Mouse (Mus musculus): ENCODE measurements around the gene Nek6. TPM values are rescaled to one million over a fixed set of nuclear protein-coding genes. Genes with fewer than 3 reads are reported as not detected.

Gene Nek6
- polyA plus RNA-seq, 1 experiment, result 27.6 TPM

DNA sequence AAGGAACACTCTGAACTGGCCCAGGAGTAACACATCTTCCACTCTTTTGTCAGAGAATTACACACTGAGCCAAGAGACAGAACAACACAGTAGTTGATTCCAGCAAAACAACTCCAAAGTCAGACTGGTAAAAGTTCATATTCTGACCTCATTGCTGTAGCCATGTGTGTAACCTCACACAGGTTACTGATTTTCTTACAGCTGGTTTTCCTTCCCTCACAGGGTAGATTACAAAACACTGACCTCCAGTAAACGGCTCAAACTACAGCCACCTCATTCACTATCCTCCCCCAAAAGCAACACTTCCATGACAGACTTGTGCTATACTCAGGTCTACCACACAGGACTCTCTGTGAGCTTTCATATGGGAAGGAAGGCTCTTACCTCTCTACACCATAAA is 96.3 kb downstream of the Nek6 start:
- DNase-seq, result no peak
- no peak overlapping the region for H3K4me3 ChIP-seq (replicated peaks; ENCODE audit: extremely low read depth, low read depth, low read length)
- no peaks in the 10 kb centered on the region; the same call in 1 of the 2 replicates for H3K4me1 ChIP-seq (ENCODE audit: control insufficient read depth, insufficient read depth, low read length)
- TF ChIP-seq CTCF (IDR thresholded peaks at IDR 0.05; ENCODE audit: insufficient read depth, low read length) (no peak), POLR2A (IDR thresholded peaks at IDR 0.05; ENCODE audit: borderline replicate concordance, extremely low read depth, low read depth, low read length) (no peak)
- WGBS, result 67% methylated on average over 1 of the region's 1 CpGs

DNA sequence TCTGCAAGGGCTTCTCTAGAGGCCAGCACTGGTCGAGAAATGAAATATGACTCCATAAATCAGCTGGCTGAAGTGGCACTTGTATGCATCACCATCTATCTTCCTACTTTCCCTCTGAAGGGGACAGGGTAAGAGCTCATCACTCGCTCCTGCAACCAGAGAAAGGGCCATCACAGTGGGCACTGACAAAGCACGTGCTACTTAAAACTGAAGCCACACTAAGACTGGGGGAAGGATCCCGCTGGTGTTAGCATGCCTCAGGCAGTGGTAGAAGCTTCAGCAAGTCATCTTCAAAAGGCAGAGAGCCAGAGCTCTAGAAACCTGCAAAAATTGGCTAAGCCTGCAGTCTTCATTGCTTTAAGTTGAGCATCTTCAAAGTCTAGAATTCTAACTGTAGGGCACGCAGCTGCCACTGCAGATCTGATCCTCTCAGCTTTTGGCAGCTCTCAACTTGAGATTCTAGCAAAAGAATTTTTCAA is 97.4 kb downstream of the Nek6 start:
- 63% methylated on average over 5 of the region's 5 CpGs for WGBS
- Histone ChIP-seq H3K4me3 (replicated peaks; ENCODE audit: extremely low read depth, low read depth, low read length) (no peak overlapping the region), H3K4me1 (ENCODE audit: control insufficient read depth, insufficient read depth, low read length) (no peaks in the 10 kb centered on the region; the same call in 1 of the 2 replicates)
- TF ChIP-seq CTCF (IDR thresholded peaks at IDR 0.05; ENCODE audit: insufficient read depth, low read length) (no peak), POLR2A (IDR thresholded peaks at IDR 0.05; ENCODE audit: borderline replicate concordance, extremely low read depth, low read depth, low read length) (no peak)
- no peak for DNase-seq

DNA sequence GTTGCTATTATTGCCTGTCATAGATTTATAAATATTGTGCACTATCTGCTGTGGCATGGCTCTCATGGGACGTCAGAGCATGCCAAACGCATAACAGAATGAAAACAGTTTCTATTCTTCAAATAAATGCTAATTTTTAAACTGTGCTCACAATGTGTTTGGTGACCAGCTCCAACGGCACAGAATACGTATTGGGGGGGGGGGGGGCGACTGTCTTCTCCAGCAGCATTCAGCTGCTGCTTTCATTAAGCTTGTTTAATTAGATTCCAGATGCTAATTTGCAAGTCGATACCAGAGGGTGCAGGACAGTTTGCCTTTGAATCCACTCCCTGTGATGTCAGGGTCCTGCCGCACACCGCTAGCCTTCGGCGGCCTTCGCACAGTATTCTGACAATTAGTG is 97.9 kb downstream of the Nek6 start:
- WGBS, result 81% methylated on average over 11 of the region's 11 CpGs
- DNase-seq, result no peak
- TF ChIP-seq CTCF (IDR thresholded peaks at IDR 0.05; ENCODE audit: insufficient read depth, low read length), result no peak
- no peak for TF ChIP-seq POLR2A (IDR thresholded peaks at IDR 0.05; ENCODE audit: borderline replicate concordance, extremely low read depth, low read depth, low read length)
- Histone ChIP-seq H3K4me3 (replicated peaks; ENCODE audit: extremely low read depth, low read depth, low read length) (no peak overlapping the region), H3K4me1 (ENCODE audit: control insufficient read depth, insufficient read depth, low read length) (no peaks in the 10 kb centered on the region; the same call in 1 of the 2 replicates)

DNA sequence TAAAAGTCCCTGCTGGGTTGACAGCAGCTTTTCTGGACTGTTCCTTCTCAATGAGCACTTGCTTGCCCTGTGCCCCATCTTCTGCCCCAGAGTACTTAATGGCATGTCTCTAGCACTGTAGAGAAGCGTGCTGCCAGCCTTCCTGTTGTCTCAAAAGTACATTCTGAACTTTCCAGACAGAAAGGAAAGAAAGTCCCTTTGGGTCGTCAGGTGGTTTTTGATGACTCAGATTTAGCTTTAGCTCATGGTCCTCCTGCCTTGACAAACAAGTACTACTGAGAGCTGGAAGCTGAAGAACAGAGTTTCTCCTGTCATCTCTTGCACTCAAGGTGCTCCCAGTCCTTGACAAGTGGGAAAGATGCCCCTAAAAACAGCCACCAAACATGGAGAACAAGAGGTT is 98.7 kb downstream of the Nek6 start:
- no peak for TF ChIP-seq CTCF (IDR thresholded peaks at IDR 0.05; ENCODE audit: insufficient read depth, low read length)
- Histone ChIP-seq H3K4me1 (ENCODE audit: control insufficient read depth, insufficient read depth, low read length) (no peaks in the 10 kb centered on the region; the same call in none of the 2 replicates), H3K4me3 (replicated peaks; ENCODE audit: extremely low read depth, low read depth, low read length) (no peak overlapping the region)
- DNase-seq, result no peak
- WGBS, result 70% methylated on average over 2 of the region's 2 CpGs

DNA sequence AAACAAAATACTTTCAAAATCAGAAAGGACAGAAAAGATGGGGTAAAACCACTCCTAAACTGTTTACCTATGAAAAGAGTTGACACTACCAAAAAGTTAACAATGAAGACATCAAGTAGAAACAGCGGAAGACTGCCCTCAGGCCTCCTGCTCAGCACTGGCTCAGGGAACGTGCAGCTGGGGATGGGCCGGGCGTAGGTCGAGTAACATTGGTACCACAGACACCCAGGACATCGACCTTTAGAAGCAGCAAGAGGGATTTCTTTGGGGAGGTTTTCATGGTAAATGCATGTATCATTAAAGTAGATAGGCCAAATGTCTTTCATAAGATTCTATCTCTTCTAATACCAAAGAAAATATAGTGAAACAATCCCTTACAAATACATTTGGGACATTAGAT is 101.2 kb downstream of the Nek6 start:
- TF ChIP-seq CTCF (IDR thresholded peaks at IDR 0.05; ENCODE audit: insufficient read depth, low read length), result no peak
- TF ChIP-seq POLR2A (IDR thresholded peaks at IDR 0.05; ENCODE audit: borderline replicate concordance, extremely low read depth, low read depth, low read length), result no peak
- Histone ChIP-seq H3K4me3 (replicated peaks; ENCODE audit: extremely low read depth, low read depth, low read length) (no peak overlapping the region), H3K4me1 (ENCODE audit: control insufficient read depth, insufficient read depth, low read length) (peaks cover 3% of the 10 kb centered on the region)
- no peak for DNase-seq
- WGBS, result 92% methylated on average over 6 of the region's 6 CpGs

DNA sequence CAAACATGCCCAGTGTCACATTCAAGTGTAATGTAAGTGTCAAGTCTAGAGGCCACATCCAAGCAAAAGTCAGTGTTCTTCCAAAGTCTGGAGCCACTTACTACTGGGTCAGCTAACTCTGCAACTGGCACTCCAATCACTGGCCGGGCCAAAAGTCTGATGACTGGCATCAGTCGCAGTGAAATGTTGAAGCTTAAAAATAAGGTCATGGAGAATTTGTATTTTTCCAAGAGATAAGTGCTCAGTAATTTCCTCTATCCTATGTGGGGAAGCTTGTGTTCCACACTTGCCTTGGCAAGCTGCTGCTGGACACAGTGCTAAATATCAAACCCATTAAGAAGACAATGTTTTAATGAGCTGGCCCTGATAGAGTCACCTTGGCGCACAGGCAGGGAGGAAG is 102.1 kb downstream of the Nek6 start:
- no peak for TF ChIP-seq POLR2A (IDR thresholded peaks at IDR 0.05; ENCODE audit: borderline replicate concordance, extremely low read depth, low read depth, low read length)
- no peak for TF ChIP-seq CTCF (IDR thresholded peaks at IDR 0.05; ENCODE audit: insufficient read depth, low read length)
- Histone ChIP-seq H3K4me3 (replicated peaks; ENCODE audit: extremely low read depth, low read depth, low read length) (no peak overlapping the region), H3K4me1 (ENCODE audit: control insufficient read depth, insufficient read depth, low read length) (peaks cover 3% of the 10 kb centered on the region)
- DNase-seq, result no peak
- 80% methylated on average over 3 of the region's 3 CpGs for WGBS

DNA sequence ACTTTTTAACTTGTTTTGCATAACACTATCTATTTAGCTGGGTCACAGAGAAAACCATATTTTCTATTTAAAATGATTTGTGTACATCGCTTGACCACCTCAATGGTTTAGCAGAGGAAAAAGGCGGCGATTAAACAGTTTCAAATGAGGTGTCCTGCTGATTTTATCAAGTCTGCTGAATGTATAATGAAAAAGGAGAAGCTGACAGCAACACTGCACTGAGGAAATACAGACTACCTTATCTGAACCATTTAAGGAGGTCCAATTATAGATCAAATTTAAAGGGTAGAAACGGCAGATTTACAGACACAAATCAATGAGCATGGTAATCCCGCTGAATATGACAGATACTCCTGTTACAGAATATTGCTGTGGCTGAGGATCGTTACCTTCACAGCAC is 103.0 kb downstream of the Nek6 start:
- no peak for DNase-seq
- WGBS, result 92% methylated on average over 6 of the region's 6 CpGs
- TF ChIP-seq CTCF (IDR thresholded peaks at IDR 0.05; ENCODE audit: insufficient read depth, low read length), result no peak
- TF ChIP-seq POLR2A (IDR thresholded peaks at IDR 0.05; ENCODE audit: borderline replicate concordance, extremely low read depth, low read depth, low read length), result no peak
- Histone ChIP-seq H3K4me1 (ENCODE audit: control insufficient read depth, insufficient read depth, low read length) (peaks cover 3% of the 10 kb centered on the region), H3K4me3 (replicated peaks; ENCODE audit: extremely low read depth, low read depth, low read length) (no peak overlapping the region)

DNA sequence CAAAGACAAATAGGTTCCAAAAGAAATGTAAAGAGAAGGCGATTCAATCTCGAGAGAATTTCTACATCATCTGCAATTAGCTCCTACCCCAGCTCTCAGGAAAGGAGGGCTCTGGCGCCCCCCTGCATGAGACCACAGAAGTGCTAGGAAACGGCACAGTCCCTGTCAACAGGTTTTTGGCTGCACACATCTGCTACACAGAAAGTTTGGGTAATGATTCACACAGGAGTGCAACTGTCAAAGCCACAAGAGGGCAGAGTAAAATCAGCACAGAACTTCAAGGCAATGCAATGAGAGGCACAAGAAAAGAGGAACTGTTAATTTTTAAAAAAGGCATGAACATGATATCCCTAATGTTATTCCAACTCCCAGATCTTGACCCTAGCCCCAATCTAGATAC is 104.6 kb downstream of the Nek6 start:
- DNase-seq, result no peak
- H3K4me3 ChIP-seq (replicated peaks; ENCODE audit: extremely low read depth, low read depth, low read length), result no peak overlapping the region
- TF ChIP-seq POLR2A (IDR thresholded peaks at IDR 0.05; ENCODE audit: borderline replicate concordance, extremely low read depth, low read depth, low read length) (no peak), CTCF (IDR thresholded peaks at IDR 0.05; ENCODE audit: insufficient read depth, low read length) (no peak)
- 49% methylated on average over 4 of the region's 4 CpGs for WGBS
- H3K4me1 ChIP-seq (ENCODE audit: control insufficient read depth, insufficient read depth, low read length), result peaks cover 3% of the 10 kb centered on the region

DNA sequence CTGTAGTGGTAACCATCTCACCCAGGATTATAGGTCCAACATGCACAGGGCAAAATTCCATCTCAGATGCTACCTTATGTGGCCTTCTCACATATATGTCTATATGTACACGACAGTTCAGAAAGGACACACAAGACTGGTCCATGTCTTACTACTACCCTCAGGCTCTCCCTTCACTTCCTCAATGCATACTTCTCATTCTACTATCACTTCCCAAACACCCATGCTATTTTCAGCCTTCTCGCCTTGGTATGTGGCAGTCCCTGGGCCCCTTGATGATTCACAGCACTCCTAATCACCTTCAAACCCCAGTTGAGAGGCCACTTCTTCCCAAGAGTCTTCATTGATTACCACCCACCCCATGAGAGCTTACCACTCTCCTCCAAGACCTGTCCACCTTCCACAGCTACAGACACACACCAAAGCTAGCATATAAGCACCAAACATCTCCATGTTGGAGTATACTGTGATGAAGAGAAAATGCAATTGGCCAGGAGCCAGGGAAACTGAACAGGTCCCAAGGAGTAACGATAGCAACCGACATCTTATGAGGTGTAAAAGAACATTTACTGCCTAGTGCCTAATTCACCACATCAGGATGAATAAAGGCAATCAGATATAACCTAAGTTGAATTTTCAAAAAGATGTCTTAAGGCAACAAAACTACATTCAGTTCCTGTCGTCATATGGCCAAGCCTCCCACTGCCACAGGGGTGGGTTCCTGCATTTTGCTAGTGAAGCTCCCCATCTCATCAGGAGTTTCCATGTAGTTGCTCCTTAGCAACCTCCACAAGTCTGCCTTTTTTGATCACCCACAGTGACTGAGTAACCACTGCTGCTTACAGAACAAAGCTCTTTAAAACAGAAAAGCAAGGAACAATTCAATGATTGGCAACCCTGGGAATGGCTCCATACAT is 105.8 kb downstream of the Nek6 start:
- 85% methylated on average over 5 of the region's 5 CpGs for WGBS
- TF ChIP-seq CTCF (IDR thresholded peaks at IDR 0.05; ENCODE audit: insufficient read depth, low read length) (no peak), POLR2A (IDR thresholded peaks at IDR 0.05; ENCODE audit: borderline replicate concordance, extremely low read depth, low read depth, low read length) (no peak)
- DNase-seq, result no peak
- H3K4me3 ChIP-seq (replicated peaks; ENCODE audit: extremely low read depth, low read depth, low read length), result no peak overlapping the region
- peaks cover 3% of the 10 kb centered on the region for H3K4me1 ChIP-seq (ENCODE audit: control insufficient read depth, insufficient read depth, low read length)

DNA sequence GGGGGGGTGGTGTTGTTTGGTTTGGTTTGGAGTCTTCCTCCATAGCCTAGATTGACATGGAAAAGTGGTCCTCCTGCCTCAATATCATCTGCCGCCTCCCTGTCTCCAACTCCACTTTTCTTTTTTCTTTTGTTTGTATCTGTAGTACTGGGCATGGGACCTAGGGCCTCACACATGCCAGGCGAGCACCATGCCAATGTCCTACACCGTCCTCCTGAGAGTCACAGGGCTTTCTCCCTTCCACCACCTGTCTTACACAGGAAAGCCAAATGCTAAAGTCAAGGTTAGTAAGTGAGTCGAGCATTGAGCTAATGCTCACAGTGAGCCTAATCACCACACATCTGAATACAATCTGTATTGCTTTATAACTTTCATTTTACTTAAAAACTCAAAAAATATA is 108.3 kb downstream of the Nek6 start:
- no peak for DNase-seq
- no peak overlapping the region for H3K4me3 ChIP-seq (replicated peaks; ENCODE audit: extremely low read depth, low read depth, low read length)
- peaks cover 3% of the 10 kb centered on the region for H3K4me1 ChIP-seq (ENCODE audit: control insufficient read depth, insufficient read depth, low read length)
- TF ChIP-seq CTCF (IDR thresholded peaks at IDR 0.05; ENCODE audit: insufficient read depth, low read length) (no peak), POLR2A (IDR thresholded peaks at IDR 0.05; ENCODE audit: borderline replicate concordance, extremely low read depth, low read depth, low read length) (no peak)
- 92% methylated on average over 4 of the region's 4 CpGs for WGBS
